Mouse (Mus musculus) forebrain, embryonic 16.5 days (tissue): ENCODE results near the gene Traf3. TPM values are rescaled to one million over a fixed set of nuclear protein-coding genes. Genes with fewer than 3 reads are reported as not detected.

ENCODE experiments used
- ATAC-seq: fragments of 200-750 bp; cut with Nextera tagmentation; 2 replicates; pipeline ENCODE4 v1.8.0; 2017; ENCODE audit warnings: mild to moderate bottlenecking, moderate library complexity
- H3K27ac ChIP-seq: fragments of 300-500 bp; sonication (generic); 2 replicates; pipeline ENCODE4 v1.5.1; 2014; ENCODE audit warnings: low read length, control low read depth
- H3K27me3 ChIP-seq: fragments of 300-500 bp; sonication (generic); replicated peaks from 2 replicates; pipeline ENCODE4 v1.6.1; 2014; ENCODE audit warnings: low read length; ENCODE audit not compliant: control insufficient read depth, insufficient read depth
- H3K36me3 ChIP-seq: fragments of 300-500 bp; sonication (generic); 2 replicates; pipeline ENCODE4 v1.6.1; 2014; ENCODE audit not compliant: control insufficient read depth, insufficient read depth
- H3K4me1 ChIP-seq: fragments of 300-500 bp; sonication (generic); replicated peaks from 2 replicates; pipeline ENCODE4 v1.6.1; 2014; ENCODE audit warnings: low read length; ENCODE audit not compliant: control insufficient read depth, insufficient read depth
- H3K4me2 ChIP-seq: fragments of 300-500 bp; sonication (generic); 2 replicates; pipeline ENCODE4 v1.6.1; 2014; ENCODE audit warnings: mild to moderate bottlenecking, low read length, control low read depth
- H3K4me3 ChIP-seq: fragments of 300-500 bp; sonication (generic); replicated peaks from 2 replicates; pipeline ENCODE4 v1.5.1; 2014; ENCODE audit warnings: mild to moderate bottlenecking, low read length, control low read depth
- H3K9ac ChIP-seq: fragments of 300-500 bp; sonication (generic); replicated peaks from 2 replicates; pipeline ENCODE4 v1.6.1; 2014; ENCODE audit warnings: low read depth, low read length, control low read depth
- H3K9me3 ChIP-seq: fragments of 300-500 bp; sonication (generic); 2 replicates; pipeline ENCODE4 v1.6.1; 2016; ENCODE audit warnings: low read length; ENCODE audit not compliant: control insufficient read depth
- WGBS: fragments of 180-500 bp; shearing (Covaris S2); extraction: QIAGEN DNeasy Blood & Tissue Kit; methylation state at CpG from one replicate; pipeline ENCODE4 v1.1.7; 2014; 5-methylcytosine and 5-hydroxymethylcytosine counted together
- polyA plus RNA-seq: library from polyadenylated mRNA; unstranded; fragments of >200 nt; fragmentation: Nextera tagmentation; extraction: Ambion mirVana; gene quantifications from 2 replicates; pipeline ENCODE4 v1.2.1, GENCODE M21; 2015

Gene Traf3
- polyA plus RNA-seq, 1 experiment from 2014 or later, result 15.8 TPM

- H3K9ac ChIP-seq, result no peak overlapping the region
- no peak overlapping the region for H3K4me2 ChIP-seq
- H3K27ac ChIP-seq, result no peak overlapping the region
- H3K9me3 ChIP-seq, result no peaks in the 10 kb centered on the region
- 95% methylated on average over 8 of the region's 8 CpGs for WGBS
- H3K4me1 ChIP-seq, result no peaks in the 10 kb centered on the region
- H3K27me3 ChIP-seq, result no peaks in the 10 kb centered on the region
- ATAC-seq, result no peak
- H3K36me3 ChIP-seq, result peaks cover 43% of the 10 kb centered on the region
- H3K4me3 ChIP-seq, result no peak overlapping the region
Measured at GRCm38 (mm10) chr12:111303702-111304337, 137.7 kb downstream of the Traf3 start.

GRCm38 (mm10) chr12:111306821-111307220, 140.7 kb downstream of the Traf3 start:
- Histone ChIP-seq H3K4me3 (no peak overlapping the region), H3K27ac (no peak overlapping the region), H3K9ac (no peak overlapping the region), H3K9me3 (no peaks in the 10 kb centered on the region), H3K27me3 (no peaks in the 10 kb centered on the region), H3K4me2 (no peak overlapping the region), H3K4me1 (no peaks in the 10 kb centered on the region), H3K36me3 (peaks cover 38% of the 10 kb centered on the region)
- WGBS, result 85% methylated on average over 8 of the region's 8 CpGs
- no peak for ATAC-seq

- H3K9me3 ChIP-seq, result no peaks in the 10 kb centered on the region
- no peak overlapping the region for H3K4me3 ChIP-seq
- no peak overlapping the region for H3K27ac ChIP-seq
- H3K4me1 ChIP-seq, result no peaks in the 10 kb centered on the region
- H3K9ac ChIP-seq, result no peak overlapping the region
- peaks cover 47% of the 10 kb centered on the region for H3K36me3 ChIP-seq
- H3K4me2 ChIP-seq, result no peak overlapping the region
- H3K27me3 ChIP-seq, result no peaks in the 10 kb centered on the region
- 91% methylated on average over 12 of the region's 12 CpGs for WGBS
- ATAC-seq, result no peak
Measured at GRCm38 (mm10) chr12:111309256-111309655, 143.1 kb downstream of the Traf3 start.

- Histone ChIP-seq H3K36me3 (peaks cover 44% of the 10 kb centered on the region), H3K27ac (no peak overlapping the region), H3K4me1 (no peaks in the 10 kb centered on the region), H3K4me2 (no peak overlapping the region), H3K9ac (no peak overlapping the region), H3K4me3 (no peak overlapping the region), H3K27me3 (no peaks in the 10 kb centered on the region), H3K9me3 (no peaks in the 10 kb centered on the region)
- 89% methylated on average over 14 of the region's 14 CpGs for WGBS
- no peak for ATAC-seq
Measured at GRCm38 (mm10) chr12:111309931-111310330, 143.8 kb downstream of the Traf3 start.

- H3K4me3 ChIP-seq, result no peak overlapping the region
- ATAC-seq, result no peak
- H3K9me3 ChIP-seq, result no peaks in the 10 kb centered on the region
- H3K4me2 ChIP-seq, result no peak overlapping the region
- no peaks in the 10 kb centered on the region for H3K27me3 ChIP-seq
- H3K4me1 ChIP-seq, result no peaks in the 10 kb centered on the region
- H3K27ac ChIP-seq, result no peak overlapping the region
- peaks cover 40% of the 10 kb centered on the region for H3K36me3 ChIP-seq
- no peak overlapping the region for H3K9ac ChIP-seq
- 94% methylated on average over 10 of the region's 10 CpGs for WGBS
Measured at GRCm38 (mm10) chr12:111311775-111312174, 145.6 kb downstream of the Traf3 start.

GRCm38 (mm10) chr12:111314273-111314672, 148.1 kb downstream of the Traf3 start:
- H3K9ac ChIP-seq, result no peak overlapping the region
- no peaks in the 10 kb centered on the region for H3K9me3 ChIP-seq
- WGBS, result 95% methylated on average over 7 of the region's 7 CpGs
- H3K36me3 ChIP-seq, result peaks cover 54% of the 10 kb centered on the region
- no peaks in the 10 kb centered on the region for H3K4me1 ChIP-seq
- H3K27me3 ChIP-seq, result no peaks in the 10 kb centered on the region
- no peak overlapping the region for H3K27ac ChIP-seq
- no peak overlapping the region for H3K4me3 ChIP-seq
- ATAC-seq, result no peak
- no peak overlapping the region for H3K4me2 ChIP-seq

Other genes starting within 250 kb of the Traf3 start
- gene Ankrd9, start 187.3 kb upstream of the Traf3 start, polyA plus RNA-seq, result 6.1 TPM in 2 replicates
- 7.6 and 8.3 TPM in 2 replicates for gene Rcor1, start 127.0 kb upstream of the Traf3 start, polyA plus RNA-seq
- not detected in 2 replicates for gene 4930595D18Rik, start 18.1 kb downstream of the Traf3 start, polyA plus RNA-seq
- gene Amn, start 104.7 kb downstream of the Traf3 start, polyA plus RNA-seq, result 6.8 and 8.2 TPM in 2 replicates
- 33.6 and 39.9 TPM in 2 replicates for gene Cdc42bpb, start 211.3 kb downstream of the Traf3 start, polyA plus RNA-seq
- 1.3 and 4.5 TPM in 2 replicates for gene Lbhd2, start 240.4 kb downstream of the Traf3 start, polyA plus RNA-seq